Mouse (Mus musculus) embryonic fibroblast, embryonic 13.5 days (primary cell): Measurements from ENCODE around the gene Selenon. TPM values are rescaled to one million over a fixed set of nuclear protein-coding genes. Genes with fewer than 3 reads are reported as not detected.

Experiments
- H3K27ac ChIP-seq: 2 replicates; pipeline ENCODE4 v1.5.1; 2012; ENCODE audit warnings: low read length, control low read depth, inconsistent platforms; ENCODE audit not compliant: insufficient read depth
- H3K4me1 ChIP-seq: 2 replicates; pipeline ENCODE4 v1.6.1; 2011; ENCODE audit warnings: low read length; ENCODE audit not compliant: control insufficient read depth, insufficient read depth
- H3K4me3 ChIP-seq: 2 replicates; pipeline ENCODE4 v1.5.1; 2011; ENCODE audit warnings: mild to moderate bottlenecking, control low read depth, low read length; ENCODE audit not compliant: insufficient read depth
- CTCF ChIP-seq: IDR thresholded peaks from 2 replicates; pipeline ENCODE4 v1.5.1; 2011; ENCODE audit warnings: mild to moderate bottlenecking, control low read depth, low read length, moderate library complexity, borderline replicate concordance; ENCODE audit not compliant: insufficient read depth
- POLR2A ChIP-seq: IDR thresholded peaks from 2 replicates; pipeline ENCODE4 v1.6.1; 2011; ENCODE audit warnings: low read depth, mild to moderate bottlenecking, control low read depth, low read length, moderate library complexity
- polyA plus RNA-seq: library from polyadenylated mRNA; stranded (reverse); fragments of >200 nt; gene quantifications from 2 replicates; pipeline ENCODE4 v1.2.4, GENCODE M21; 2011; ENCODE audit warnings: low read depth; ENCODE audit not compliant: missing spikeins, insufficient read length

Selenon gene
- polyA plus RNA-seq, 1 experiment: 98.0 TPM

DNA sequence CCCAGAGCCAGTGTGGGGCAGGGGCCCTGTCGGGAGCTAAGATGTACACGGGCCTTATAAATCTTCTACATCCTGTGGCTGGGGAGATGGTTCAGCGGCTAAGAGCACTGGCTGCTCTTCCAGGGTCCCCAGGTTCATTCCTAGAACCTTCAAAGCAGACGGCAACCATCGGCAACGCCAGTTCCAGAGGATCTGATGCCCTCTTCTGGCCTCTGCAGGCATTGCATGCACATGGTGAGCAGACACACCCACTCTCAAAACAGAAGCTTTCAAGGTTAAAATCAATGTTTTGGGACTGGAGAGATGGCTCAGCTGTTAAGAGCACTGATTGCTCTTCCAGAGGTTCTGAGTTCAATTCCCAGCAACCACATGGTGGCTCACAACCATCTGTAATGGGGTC, 17.2 kb upstream of the Selenon start:
- no peaks in the 10 kb centered on the region for H3K4me1 ChIP-seq
- TF ChIP-seq POLR2A (no peak), CTCF (peak; percentile 50; the same call in 1 of the 2 replicates)
- no peak overlapping the region for H3K4me3 ChIP-seq
- no peak overlapping the region for H3K27ac ChIP-seq

DNA sequence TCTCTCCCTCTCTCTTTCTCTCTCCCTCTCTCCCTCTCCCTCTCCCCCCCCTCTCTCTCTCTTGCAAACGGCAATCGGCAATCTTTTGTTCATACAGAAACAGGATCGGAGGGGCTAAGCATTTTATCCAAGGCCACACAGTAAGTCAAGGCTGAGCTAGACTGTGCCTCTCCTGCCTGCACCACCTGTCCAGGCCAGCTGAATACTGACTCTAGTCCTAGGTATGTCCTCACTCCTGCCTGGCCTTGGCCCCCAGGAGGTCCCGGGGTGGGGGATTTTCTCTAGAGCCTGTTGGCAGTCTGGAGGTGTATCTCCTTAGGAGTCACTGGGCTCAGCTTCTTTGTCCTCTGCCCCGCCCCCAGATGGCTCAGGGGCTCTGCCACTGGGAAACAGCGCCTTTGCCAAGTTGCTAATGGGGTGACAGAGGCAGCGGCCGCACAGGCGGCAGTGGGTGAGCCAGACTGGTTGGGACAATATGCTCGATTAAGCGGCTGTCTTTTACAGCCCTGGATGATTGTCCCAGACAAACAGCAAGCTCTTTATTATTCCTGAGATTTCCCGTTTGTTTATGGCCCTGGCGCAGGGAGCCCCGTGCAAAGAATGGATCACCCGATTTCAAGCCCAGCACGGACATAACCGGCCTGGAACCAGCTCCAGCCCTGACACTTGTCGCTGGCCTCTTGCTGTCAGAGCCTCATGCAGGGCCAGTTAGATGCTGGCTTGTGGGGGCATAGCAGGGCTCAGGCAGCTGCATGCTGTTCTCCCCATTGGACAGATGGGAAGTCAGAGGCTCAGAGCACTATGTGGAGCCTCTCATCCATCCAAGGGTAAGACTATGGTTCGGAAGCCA, 15.6 kb upstream of the Selenon start:
- Histone ChIP-seq H3K27ac (no peak overlapping the region), H3K4me1 (no peaks in the 10 kb centered on the region), H3K4me3 (no peak overlapping the region)
- TF ChIP-seq POLR2A (no peak), CTCF (no peak)

DNA sequence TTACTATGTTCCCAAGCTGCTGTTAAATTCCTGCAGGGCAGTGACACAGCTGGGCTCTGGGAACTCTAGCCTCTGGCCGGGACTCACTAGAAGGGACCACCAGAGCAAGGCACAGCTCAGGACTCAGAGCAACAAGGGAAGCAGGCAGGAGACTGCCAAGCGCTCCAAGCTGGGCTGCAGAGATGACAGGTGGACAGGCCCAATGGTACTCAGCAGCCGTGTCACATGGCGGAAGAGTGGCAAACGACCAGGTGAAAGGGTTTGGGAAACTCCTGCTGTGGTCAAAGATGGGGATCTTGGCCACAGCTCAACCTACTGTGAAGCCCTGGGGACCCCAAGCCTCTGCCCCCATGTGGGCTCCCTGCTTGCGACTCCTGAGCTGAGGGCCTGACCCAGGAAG, 12.1 kb upstream of the Selenon start:
- H3K4me1 ChIP-seq: no peaks in the 10 kb centered on the region
- H3K27ac ChIP-seq: no peak overlapping the region
- no peak for TF ChIP-seq POLR2A

DNA sequence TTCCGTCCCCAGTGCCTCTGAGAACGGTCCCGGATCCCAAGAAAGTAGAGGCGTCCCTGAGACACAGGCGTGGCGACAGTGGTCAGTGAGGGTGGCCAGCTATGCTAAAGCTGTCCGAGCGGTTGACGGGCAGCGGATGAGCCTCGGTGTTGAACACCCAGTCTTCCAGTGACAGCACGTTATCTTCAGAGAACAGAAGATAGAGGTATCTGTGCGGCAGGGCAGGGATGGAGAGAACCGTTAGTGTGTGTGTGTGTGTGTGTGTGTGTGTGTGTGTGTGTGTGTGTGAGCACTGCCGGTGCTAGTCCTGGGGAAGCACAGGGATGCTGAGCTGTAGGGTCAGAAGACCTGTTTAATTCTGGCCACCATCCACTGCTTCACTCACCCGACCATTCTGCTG, 11.7 kb upstream of the Selenon start:
- Histone ChIP-seq H3K4me1 (no peaks in the 10 kb centered on the region), H3K4me3 (no peak overlapping the region), H3K27ac (no peak overlapping the region)
- TF ChIP-seq POLR2A: no peak
- no peak for TF ChIP-seq CTCF

More for the DNA sequence above, 12.1 kb upstream of the Selenon start:
- no peak overlapping the region for H3K4me3 ChIP-seq

DNA sequence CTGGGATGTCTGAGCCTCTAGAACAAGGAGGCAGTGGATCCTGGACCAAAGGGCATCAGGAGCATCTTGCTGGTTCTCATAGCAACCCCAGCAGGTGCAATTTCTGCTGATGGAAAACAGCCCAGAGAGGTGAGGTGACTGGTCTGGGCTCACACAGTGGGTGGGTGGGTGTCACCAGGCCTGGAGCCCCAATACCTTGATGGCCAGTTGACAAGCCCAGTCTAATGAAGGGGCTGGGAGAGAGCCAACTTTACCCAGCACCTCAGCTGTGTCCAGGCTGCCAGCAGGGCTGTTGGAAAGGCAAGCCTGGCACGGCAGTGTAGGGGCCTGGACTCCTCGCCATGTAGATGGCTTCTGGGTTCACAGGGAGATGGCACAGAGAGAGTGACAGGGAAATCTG, 10.0 kb upstream of the Selenon start:
- TF ChIP-seq POLR2A (no peak), CTCF (no peak)
- no peak overlapping the region for H3K27ac ChIP-seq
- no peaks in the 10 kb centered on the region for H3K4me1 ChIP-seq
- no peak overlapping the region for H3K4me3 ChIP-seq

DNA sequence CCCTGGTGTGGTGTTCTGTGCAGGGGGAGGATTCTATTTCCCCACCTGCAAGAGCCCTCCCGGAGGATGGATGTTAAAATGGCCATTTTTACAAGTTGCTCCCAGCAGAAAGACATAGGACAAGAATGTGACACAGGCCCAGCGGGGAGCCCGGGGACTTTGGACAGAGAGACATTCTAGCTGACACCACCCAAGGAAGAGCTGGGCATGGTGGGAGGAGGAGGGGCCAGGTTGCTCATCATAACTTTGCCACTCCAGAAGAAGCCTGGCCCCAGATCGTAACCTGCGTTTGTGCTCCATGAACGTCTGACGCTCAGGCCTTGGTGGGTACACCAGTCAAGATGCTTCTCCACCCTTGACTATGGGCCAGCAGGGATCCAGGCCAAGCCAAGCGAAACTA, 8.7 kb upstream of the Selenon start:
- Histone ChIP-seq H3K4me3 (no peak overlapping the region), H3K27ac (no peak overlapping the region), H3K4me1 (no peaks in the 10 kb centered on the region)
- TF ChIP-seq POLR2A (no peak), CTCF (no peak)

DNA sequence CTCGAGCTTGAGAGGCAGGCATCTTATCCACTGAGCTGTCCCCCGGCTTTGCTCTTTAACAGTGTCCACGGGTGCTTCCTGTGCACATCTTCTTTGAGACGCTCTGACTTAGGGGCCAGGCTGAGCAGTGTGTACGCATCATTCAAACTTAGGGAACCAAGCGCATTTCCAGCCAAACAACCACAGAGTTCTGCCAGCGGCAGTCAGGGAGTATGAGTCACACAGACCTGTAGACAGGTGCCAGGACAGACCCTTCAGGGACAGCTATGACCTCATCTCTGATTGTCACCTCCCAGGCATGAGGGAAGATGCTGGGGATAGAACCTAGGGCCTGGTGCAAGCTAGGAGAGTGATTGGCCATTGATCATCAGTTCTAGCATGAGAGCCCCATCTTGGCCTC, 7.2 kb upstream of the Selenon start:
- H3K4me1 ChIP-seq: no peaks in the 10 kb centered on the region
- no peak overlapping the region for H3K4me3 ChIP-seq
- no peak overlapping the region for H3K27ac ChIP-seq
- TF ChIP-seq CTCF (no peak), POLR2A (no peak)

DNA sequence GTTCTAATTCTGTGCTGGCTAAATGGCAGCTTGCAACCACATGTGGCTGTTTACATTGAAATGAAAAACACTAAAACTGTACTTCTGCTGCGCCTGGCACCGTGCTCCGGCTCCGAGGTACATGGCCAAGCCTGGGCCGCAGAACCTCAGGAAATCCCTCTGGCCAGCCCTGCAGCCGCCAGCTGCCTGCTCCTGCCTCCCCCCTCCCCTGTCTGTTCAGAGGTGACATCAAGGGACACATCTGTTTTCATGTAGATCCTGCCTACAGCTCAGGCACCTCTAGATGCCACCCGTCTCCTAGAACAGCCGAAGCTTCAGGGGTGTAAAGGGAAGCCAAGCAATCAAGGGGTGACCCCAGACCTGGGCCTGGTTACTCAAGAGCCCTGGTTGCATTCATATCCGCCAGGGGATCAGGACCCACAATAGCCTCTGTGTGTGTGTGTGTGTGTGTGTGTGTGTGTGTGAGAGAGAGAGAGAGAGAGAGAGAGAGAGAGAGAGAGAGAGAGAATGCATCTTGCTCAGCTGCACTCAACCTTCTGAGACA, 6.7 kb upstream of the Selenon start:
- TF ChIP-seq POLR2A: no peak
- no peak for TF ChIP-seq CTCF
- Histone ChIP-seq H3K4me1 (no peaks in the 10 kb centered on the region), H3K27ac (no peak overlapping the region)

DNA sequence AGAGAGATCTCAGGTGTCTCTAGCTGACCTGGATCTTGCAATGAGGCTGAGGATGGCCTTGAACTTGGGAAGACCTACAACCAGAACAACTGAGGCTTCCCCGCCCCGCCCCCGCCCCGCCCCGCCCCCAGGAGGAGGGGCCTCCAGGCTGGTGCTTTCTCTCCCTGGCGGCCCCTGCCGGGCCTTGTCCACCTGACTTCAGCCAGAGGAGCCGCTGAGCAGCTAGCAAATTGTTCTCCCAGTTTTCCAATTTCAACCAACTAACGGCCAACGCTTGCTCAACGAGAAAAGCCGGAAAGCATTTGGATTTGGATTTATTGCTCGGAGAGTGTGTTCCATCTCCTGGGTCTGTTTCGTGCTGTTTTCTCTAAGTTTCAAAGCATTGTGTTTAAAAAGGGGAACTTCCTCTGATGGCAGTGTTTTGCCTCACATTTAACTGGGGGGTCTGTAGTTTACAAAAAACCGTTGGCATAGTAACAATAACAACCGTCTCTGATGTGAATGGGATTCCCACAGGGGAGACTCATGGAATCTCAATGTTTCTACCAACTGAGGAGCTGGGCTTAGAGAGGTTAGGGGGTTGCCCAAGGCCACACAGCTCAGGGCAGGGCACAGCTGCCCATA, 5.8 kb upstream of the Selenon start:
- no peak overlapping the region for H3K27ac ChIP-seq
- TF ChIP-seq CTCF (no peak), POLR2A (no peak)
- no peak overlapping the region for H3K4me3 ChIP-seq
- no peaks in the 10 kb centered on the region for H3K4me1 ChIP-seq

More for the DNA sequence above, 6.7 kb upstream of the Selenon start:
- no peak overlapping the region for H3K4me3 ChIP-seq

DNA sequence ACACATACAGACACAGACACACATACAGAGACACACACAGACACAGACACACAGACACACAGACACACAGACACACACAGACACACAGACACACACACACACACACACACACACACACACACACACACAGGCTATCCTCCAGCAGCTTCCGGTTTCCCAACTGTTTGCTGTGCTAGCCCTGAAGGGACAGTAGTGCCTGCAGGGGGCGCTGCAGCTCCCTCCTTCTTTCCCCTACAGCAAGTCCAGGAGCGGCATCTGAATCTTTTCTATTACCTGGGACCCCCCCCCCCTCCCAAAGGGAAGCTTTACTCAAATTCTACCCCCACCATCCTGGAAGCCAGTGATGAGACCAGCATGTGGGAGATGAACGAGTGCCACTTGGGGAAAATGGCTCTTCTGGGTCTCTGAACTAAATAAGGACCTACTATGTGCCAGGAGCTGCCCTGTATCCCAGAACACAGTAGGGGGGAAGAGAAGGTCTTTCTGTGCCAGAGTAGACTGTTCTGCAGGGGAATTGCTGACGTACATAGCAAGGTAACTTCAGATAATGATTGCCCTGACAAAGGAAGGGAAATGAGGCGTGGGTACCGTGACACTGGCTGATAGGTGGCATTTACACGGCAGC, 4.1 kb upstream of the Selenon start:
- H3K4me3 ChIP-seq: no peak overlapping the region
- no peak for TF ChIP-seq POLR2A
- TF ChIP-seq CTCF: no peak
- peaks cover 2% of the 10 kb centered on the region; the same call in 1 of the 2 replicates for H3K4me1 ChIP-seq
- H3K27ac ChIP-seq: no peak overlapping the region

DNA sequence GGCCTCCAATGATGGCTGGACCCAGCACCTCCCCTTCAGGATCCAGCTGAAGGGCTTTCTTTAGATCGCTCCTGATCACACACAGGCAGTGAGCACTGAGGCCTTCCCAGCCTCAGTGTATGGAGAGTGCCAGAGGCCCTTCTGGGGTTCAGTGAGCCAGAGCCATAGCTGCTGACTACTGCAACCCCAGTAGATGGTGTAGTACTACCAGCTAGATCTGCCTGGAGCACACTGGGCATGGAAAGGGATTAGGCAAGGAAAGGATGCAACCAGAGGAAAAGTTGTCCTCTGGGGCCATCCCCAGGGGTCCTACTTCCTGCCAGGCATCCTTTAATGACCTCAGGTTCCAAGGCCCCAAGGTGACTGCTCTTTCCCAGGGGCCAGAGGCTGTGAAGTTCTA, 1.7 kb upstream of the Selenon start:
- peaks cover 5% of the 10 kb centered on the region for H3K4me1 ChIP-seq
- no peak overlapping the region for H3K27ac ChIP-seq
- no peak for TF ChIP-seq POLR2A
- TF ChIP-seq CTCF: no peak
- H3K4me3 ChIP-seq: no peak overlapping the region
